Mouse (Mus musculus) neural tube, embryonic 14.5 days (tissue): Measurements from ENCODE around the gene Dtd1. TPM values are rescaled to one million over a fixed set of nuclear protein-coding genes. Genes with fewer than 3 reads are reported as not detected.

ENCODE experiments used
- ATAC-seq: fragments of 200-750 bp; cut with Nextera tagmentation; 2 replicates; pipeline ENCODE4 v1.8.0; 2017; ENCODE audit warnings: low read depth, mild to moderate bottlenecking, moderate TSS enrichment, moderate library complexity
- H3K27ac ChIP-seq: fragments of 300-500 bp; sonication (generic); 2 replicates; pipeline ENCODE4 v1.5.1; 2014; ENCODE audit warnings: low read depth, mild to moderate bottlenecking, control low read depth, low read length, moderate library complexity, mixed read lengths
- H3K27me3 ChIP-seq: fragments of 300-500 bp; sonication (generic); 2 replicates; pipeline ENCODE4 v1.6.1; 2014; ENCODE audit warnings: low read length; ENCODE audit not compliant: control insufficient read depth, insufficient read depth
- H3K36me3 ChIP-seq: fragments of 300-500 bp; sonication (generic); 2 replicates; pipeline ENCODE4 v1.6.1; 2014; ENCODE audit warnings: low read length, mixed read lengths; ENCODE audit not compliant: control insufficient read depth, insufficient read depth
- H3K4me1 ChIP-seq: fragments of 300-500 bp; sonication (generic); 2 replicates; pipeline ENCODE4 v1.6.1; 2014; ENCODE audit warnings: low read length; ENCODE audit not compliant: control insufficient read depth, insufficient read depth
- H3K4me2 ChIP-seq: fragments of 300-500 bp; sonication (generic); 2 replicates; pipeline ENCODE4 v1.6.1; 2014; ENCODE audit warnings: mild to moderate bottlenecking, low read depth, low read length, control low read depth
- H3K4me3 ChIP-seq: fragments of 300-500 bp; sonication (generic); 2 replicates; pipeline ENCODE4 v1.5.1; 2014; ENCODE audit warnings: low read depth, low read length, control low read depth, mixed read lengths
- H3K9ac ChIP-seq: fragments of 300-500 bp; sonication (generic); replicated peaks from 2 replicates; pipeline ENCODE4 v1.6.1; 2014; ENCODE audit warnings: low read depth, mild to moderate bottlenecking, control low read depth, low read length, mixed read lengths
- H3K9me3 ChIP-seq: fragments of 300-500 bp; sonication (generic); 2 replicates; pipeline ENCODE4 v1.6.1; 2016; ENCODE audit warnings: low read length; ENCODE audit not compliant: control insufficient read depth
- WGBS: fragments of 180-500 bp; shearing (Covaris S2); extraction: QIAGEN DNeasy Blood & Tissue Kit; methylation state at CpG from one replicate; pipeline ENCODE4 v1.1.7; 2014; 5-methylcytosine and 5-hydroxymethylcytosine counted together
- polyA plus RNA-seq: library from polyadenylated mRNA; unstranded; fragments of >200 nt; fragmentation: Nextera tagmentation; extraction: Ambion mirVana; gene quantifications from 2 replicates; pipeline ENCODE4 v1.2.1, GENCODE M21; 2014

Gene Dtd1
- polyA plus RNA-seq, 1 experiment from 2014 or later, result 132 TPM

GRCm38 (mm10) chr2:144655307-144655706, 55.6 kb downstream of the Dtd1 start:
- H3K4me1 ChIP-seq, result no peaks in the 10 kb centered on the region
- H3K27ac ChIP-seq, result no peak overlapping the region
- WGBS, result 85% methylated on average over 3 of the region's 3 CpGs
- no peak overlapping the region for H3K4me3 ChIP-seq
- H3K36me3 ChIP-seq, result no peaks in the 10 kb centered on the region
- H3K4me2 ChIP-seq, result no peak overlapping the region
- no peaks in the 10 kb centered on the region for H3K9me3 ChIP-seq
- H3K9ac ChIP-seq, result no peak overlapping the region
- ATAC-seq, result no peak
- H3K27me3 ChIP-seq, result no peaks in the 10 kb centered on the region

DNA sequence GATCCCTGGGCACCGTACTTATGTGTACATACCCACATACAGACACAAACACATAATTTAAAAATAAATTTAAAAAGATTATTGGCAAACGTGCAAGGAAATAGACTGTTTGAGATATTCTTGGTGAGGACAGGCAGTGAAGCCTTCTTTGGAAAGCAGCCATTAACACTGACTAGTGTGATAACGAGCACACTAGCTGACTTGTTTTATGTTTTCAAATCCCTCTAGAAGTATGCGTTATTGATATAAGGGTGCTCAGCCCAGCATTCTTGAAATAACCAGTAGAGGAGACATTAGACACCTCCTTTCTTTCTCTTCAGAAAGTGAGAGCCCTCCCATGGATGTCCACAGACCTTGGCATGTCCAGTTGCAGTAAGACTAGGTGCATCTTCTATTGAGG, 68.8 kb downstream of the Dtd1 start:
- Histone ChIP-seq H3K9ac (no peak overlapping the region), H3K4me2 (no peak overlapping the region), H3K27me3 (no peaks in the 10 kb centered on the region), H3K4me3 (no peak overlapping the region), H3K27ac (no peak overlapping the region), H3K4me1 (no peaks in the 10 kb centered on the region), H3K36me3 (no peaks in the 10 kb centered on the region), H3K9me3 (no peaks in the 10 kb centered on the region)
- ATAC-seq, result no peak
- WGBS, result 91% methylated on average over 4 of the region's 4 CpGs

GRCm38 (mm10) chr2:144670289-144670930, 70.7 kb downstream of the Dtd1 start:
- no peak overlapping the region for H3K9ac ChIP-seq

DNA sequence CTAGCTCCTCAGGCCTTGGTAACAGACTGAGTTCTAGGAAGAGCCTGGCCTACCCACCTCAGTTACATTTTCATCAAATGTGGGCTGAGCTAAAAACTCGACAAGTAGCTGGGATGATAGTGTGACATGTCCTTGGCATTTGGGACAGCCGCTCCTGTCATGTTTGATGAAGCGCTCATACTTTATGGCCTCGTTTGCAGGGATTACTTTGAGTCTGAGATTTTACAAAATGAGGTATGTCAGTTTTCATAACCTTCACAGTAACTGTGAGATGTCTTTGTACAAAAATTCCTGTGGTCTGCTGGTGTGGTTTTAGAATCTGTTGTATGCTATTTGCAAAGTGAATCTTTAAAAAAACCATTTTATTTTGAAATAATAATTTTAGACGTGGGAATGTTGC, 72.7 kb downstream of the Dtd1 start:
- Histone ChIP-seq H3K36me3 (no peaks in the 10 kb centered on the region), H3K27ac (no peak overlapping the region), H3K4me2 (no peak overlapping the region), H3K4me1 (peaks cover 9% of the 10 kb centered on the region; the same call in 1 of the 2 replicates), H3K9me3 (no peaks in the 10 kb centered on the region), H3K9ac (no peak overlapping the region), H3K4me3 (no peak overlapping the region), H3K27me3 (no peaks in the 10 kb centered on the region)
- no peak for ATAC-seq
- WGBS, result 94% methylated on average over 5 of the region's 5 CpGs

More at GRCm38 (mm10) chr2:144670289-144670930, 70.7 kb downstream of the Dtd1 start:
- Histone ChIP-seq H3K27ac (no peak overlapping the region), H3K9me3 (no peaks in the 10 kb centered on the region), H3K36me3 (no peaks in the 10 kb centered on the region), H3K4me1 (no peaks in the 10 kb centered on the region), H3K27me3 (no peaks in the 10 kb centered on the region), H3K4me3 (no peak overlapping the region), H3K4me2 (no peak overlapping the region)
- ATAC-seq, result no peak
- 94% methylated on average over 5 of the region's 5 CpGs for WGBS

- Histone ChIP-seq H3K36me3 (no peaks in the 10 kb centered on the region), H3K4me1 (peaks cover 13% of the 10 kb centered on the region; the same call in 1 of the 2 replicates), H3K9ac (no peak overlapping the region), H3K4me3 (no peak overlapping the region), H3K27me3 (no peaks in the 10 kb centered on the region), H3K27ac (peak overlapping the region; percentile 49; the same call in 1 of the 2 replicates), H3K9me3 (no peaks in the 10 kb centered on the region), H3K4me2 (no peak overlapping the region)
- peak; percentile 54 for ATAC-seq
- WGBS, result 52% methylated on average over 13 of the region's 13 CpGs
These were observed 77.0 kb downstream of the Dtd1 start for GRCm38 (mm10) chr2:144676546-144677228.

- Histone ChIP-seq H3K4me1 (peaks cover 13% of the 10 kb centered on the region; the same call in 1 of the 2 replicates), H3K36me3 (no peaks in the 10 kb centered on the region), H3K4me2 (no peak overlapping the region), H3K4me3 (no peak overlapping the region), H3K9me3 (no peaks in the 10 kb centered on the region), H3K27me3 (no peaks in the 10 kb centered on the region), H3K9ac (no peak overlapping the region), H3K27ac (no peak overlapping the region)
- WGBS, result 47% methylated on average over 2 of the region's 2 CpGs
- peak; percentile 47; the same call in 1 of the 2 replicates for ATAC-seq
These were observed 77.5 kb downstream of the Dtd1 start for GRCm38 (mm10) chr2:144677229-144677571.

- WGBS, result 83% methylated on average over 6 of the region's 6 CpGs
- Histone ChIP-seq H3K9ac (no peak overlapping the region), H3K27ac (no peak overlapping the region)
These were observed 79.1 kb downstream of the Dtd1 start for GRCm38 (mm10) chr2:144678779-144679178.

DNA sequence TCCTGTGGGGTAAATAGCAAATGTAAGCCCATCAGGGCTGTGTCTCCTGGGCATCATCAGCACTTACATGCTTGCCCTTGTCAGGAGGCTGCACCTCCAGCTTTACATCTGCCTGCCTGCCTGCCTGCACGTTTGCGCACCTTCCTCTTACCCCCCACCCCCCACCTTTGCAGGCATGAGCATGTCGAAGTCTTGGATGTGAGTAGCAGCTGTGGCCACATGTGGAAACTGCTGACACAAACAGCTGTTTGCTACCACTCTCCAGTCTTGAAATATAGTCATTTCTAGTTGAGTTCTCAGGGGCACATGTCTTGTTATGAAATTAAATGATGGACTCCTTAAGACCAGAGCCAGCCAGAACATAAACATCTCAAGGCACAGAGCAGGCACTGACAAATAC, 79.7 kb downstream of the Dtd1 start:
- H3K36me3 ChIP-seq, result no peaks in the 10 kb centered on the region
- ATAC-seq, result peak; percentile 26; the same call in 1 of the 2 replicates
- no peak overlapping the region for H3K9ac ChIP-seq
- peaks cover 13% of the 10 kb centered on the region; the same call in 1 of the 2 replicates for H3K4me1 ChIP-seq
- H3K9me3 ChIP-seq, result no peaks in the 10 kb centered on the region
- 0 out of 2 replicates have a peak overlapping the region, but pooled peaks have one; percentile 12 for H3K27ac ChIP-seq
- no peak overlapping the region for H3K4me3 ChIP-seq
- WGBS, result 53% methylated on average over 3 of the region's 3 CpGs
- H3K27me3 ChIP-seq, result no peaks in the 10 kb centered on the region
- no peak overlapping the region for H3K4me2 ChIP-seq

More at GRCm38 (mm10) chr2:144678779-144679178, 79.1 kb downstream of the Dtd1 start:
- Histone ChIP-seq H3K36me3 (no peaks in the 10 kb centered on the region), H3K4me3 (no peak overlapping the region), H3K9me3 (no peaks in the 10 kb centered on the region), H3K4me1 (peaks cover 13% of the 10 kb centered on the region; the same call in 1 of the 2 replicates), H3K27me3 (no peaks in the 10 kb centered on the region), H3K4me2 (no peak overlapping the region)
- ATAC-seq, result no peak

- WGBS, result 82% methylated on average over 8 of the region's 8 CpGs
These were observed 92.6 kb downstream of the Dtd1 start for GRCm38 (mm10) chr2:144692219-144692732.

More at GRCm38 (mm10) chr2:144692219-144692732, 92.6 kb downstream of the Dtd1 start:
- Histone ChIP-seq H3K4me1 (no peaks in the 10 kb centered on the region), H3K27ac (no peak overlapping the region), H3K27me3 (no peaks in the 10 kb centered on the region), H3K4me2 (no peak overlapping the region), H3K4me3 (no peak overlapping the region), H3K9me3 (no peaks in the 10 kb centered on the region), H3K36me3 (no peaks in the 10 kb centered on the region), H3K9ac (no peak overlapping the region)
- ATAC-seq, result no peak
